Mouse (Mus musculus): ENCODE measurements at regions not wholly inside any gene's neighbourhood (a gene's known extent, or its start where the extent isn't known, plus 50 kb on each side); places are given as distances from the start of the nearest gene placed in this dataset.

DNA sequence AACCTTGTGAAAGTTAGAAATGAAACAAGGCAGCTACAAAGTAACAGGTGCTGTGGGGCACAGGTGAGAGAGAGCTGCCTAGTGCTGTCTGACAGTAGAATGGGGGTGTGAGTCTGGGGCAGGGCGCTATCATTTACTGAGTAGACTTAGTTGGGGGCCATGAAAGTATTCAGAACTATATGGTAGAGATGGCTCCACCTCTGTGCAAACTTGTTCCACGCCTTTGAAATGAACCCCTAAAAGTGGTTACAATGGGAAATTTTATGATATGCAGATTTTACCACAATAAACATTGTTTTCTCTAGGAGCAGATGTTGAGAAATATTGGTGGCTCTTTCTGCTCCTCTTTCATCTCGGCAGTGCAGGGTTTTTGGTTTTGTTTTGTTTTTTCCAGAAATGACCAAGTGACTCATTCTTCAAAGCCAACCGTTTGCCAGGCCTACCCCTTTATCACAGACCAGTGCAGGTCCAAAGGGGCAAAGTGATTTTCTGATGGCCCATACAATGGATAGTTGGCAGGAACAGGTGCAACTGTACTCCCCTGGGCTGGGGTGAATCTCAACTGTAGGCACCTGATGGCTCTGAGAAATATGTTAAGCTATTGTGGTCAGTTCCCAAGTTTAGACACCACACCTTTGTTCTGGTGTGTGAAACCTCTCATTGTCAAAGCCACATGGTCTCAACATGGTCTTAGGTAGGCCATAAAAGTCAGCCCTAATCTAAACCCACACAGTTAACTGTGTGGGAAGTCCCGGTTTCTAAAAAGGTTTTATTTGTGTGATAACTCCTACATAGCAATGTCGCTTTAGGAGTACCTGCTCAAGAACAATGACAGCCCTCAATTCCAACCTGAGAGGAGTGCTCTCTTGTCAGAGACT is 77.2 kb downstream of the Ets2 start:
- in situ Hi-C loops (cut with MboI; ENCODE audit: low sequenced_read_pairs): no loop called here

DNA sequence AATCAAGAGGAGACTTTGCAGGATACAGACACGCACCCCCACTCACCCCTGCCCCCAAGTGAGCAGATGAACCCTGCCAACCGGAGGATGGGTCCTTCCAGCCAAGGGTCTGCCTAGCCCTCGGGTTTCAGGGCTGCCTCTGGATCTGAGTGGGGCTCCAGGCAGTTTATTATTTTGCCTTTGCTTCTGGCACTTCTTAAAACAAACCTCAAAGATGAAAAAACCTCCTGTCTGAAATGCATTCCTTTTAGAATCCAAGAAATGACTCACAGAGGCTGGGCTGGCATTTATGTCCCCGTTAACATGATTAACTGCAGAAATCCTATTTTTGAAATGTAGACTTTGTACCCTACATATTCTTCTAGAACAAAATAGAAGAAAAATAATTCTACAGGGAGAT is 76.3 kb downstream of the Ets2 start:
- in situ Hi-C loops (cut with MboI; ENCODE audit: low sequenced_read_pairs): no loop called here

DNA sequence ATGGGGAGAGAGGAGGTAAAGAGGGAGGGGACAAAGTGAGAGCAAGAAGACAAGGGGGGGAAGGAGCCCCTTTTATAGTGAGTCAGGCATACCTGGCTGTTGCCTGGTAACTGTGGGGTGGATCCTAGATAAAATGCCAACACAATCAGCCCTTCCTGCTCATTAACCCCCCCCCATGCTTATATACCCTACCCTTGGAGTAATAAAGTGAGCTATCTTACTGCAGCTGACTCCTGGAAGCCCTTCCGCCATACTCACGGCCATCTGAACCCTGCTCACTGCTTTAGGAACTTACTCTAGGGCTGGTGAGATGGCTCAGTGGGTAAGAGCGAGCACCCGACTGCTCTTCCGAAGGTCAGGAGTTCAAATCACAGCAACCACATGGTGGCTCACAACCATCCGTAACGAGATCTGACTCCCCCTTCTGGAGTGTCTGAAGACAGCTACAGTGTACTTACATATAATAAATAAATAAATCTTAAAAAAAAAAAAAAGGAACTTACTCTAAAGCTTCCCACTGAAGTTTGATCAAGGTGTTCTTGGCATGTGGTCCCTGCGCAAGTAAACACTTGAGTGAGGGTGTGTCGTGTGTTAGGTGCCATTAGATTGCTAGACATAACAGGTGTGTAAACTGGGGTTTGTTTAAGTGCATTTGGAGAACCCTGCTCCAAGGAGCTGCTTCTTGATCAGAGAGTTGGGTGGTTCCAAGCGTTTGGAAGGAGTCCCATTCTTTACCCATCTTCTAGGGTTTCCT is 74.9 kb downstream of the Ets2 start:
- in situ Hi-C loops (cut with MboI; ENCODE audit: low sequenced_read_pairs): no loop called here

GRCm38 (mm10) chr16:95776010-95776409 is 74.1 kb downstream of the Ets2 start:
- in situ Hi-C loops (cut with MboI; ENCODE audit: low sequenced_read_pairs): no loop called here

DNA sequence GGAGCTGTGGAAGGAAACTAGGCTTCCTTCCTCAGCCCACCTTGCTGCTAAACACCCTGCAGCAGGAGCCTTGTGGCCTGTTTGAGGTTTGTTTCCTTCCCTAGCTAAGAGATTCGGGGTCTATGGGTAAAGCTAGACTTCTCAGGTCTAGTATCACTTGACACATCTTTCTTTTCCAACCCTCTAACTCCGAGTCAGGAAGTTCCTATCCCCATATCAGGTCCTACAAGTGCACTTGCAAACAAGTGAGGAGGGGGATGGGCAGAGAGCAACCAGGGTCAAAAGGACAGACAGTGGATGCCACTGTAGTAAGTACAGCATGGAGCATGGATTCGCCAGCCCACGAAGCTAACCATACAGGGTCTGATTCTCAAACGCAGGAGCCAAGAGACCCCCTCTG is 73.5 kb downstream of the Ets2 start:
- in situ Hi-C loops (cut with MboI; ENCODE audit: low sequenced_read_pairs): no loop called here

- in situ Hi-C loops (cut with MboI; ENCODE audit: low sequenced_read_pairs): no loop called here
These were observed 71.3 kb downstream of the Ets2 start for GRCm38 (mm10) chr16:95773151-95773550.

Measured in CH12F3 (cell line).